Mouse (Mus musculus) CH12.LX (cell line): ENCODE data around the gene Slc35f2. TPM values are rescaled to one million over a fixed set of nuclear protein-coding genes. Genes with fewer than 3 reads are reported as not detected.

Experiments used
- DNase-seq: peaks from one replicate; pipeline ENCODE4 v3.0.0-alpha.2; 2013; ENCODE audit errors: extremely low read depth
- H3K27ac ChIP-seq: 2 replicates; pipeline ENCODE4 v1.5.1; 2012; ENCODE audit warnings: low read depth, mild to moderate bottlenecking, control low read depth, moderate library complexity; ENCODE audit not compliant: insufficient read depth
- H3K27me3 ChIP-seq: replicated peaks from 2 replicates; pipeline ENCODE3; 2012; ENCODE audit warnings: inconsistent platforms
- H3K36me3 ChIP-seq, 2 experiments: replicated peaks in 1 of 2; 2 replicates each; pipeline versions ENCODE3 to v1.6.1; 2012; ENCODE audit warnings: inconsistent platforms in 1 of 2, low read length in 1 of 2, mild to moderate bottlenecking in 1 of 2, mixed read lengths in 1 of 2, moderate library complexity in 1 of 2; ENCODE audit not compliant: control insufficient read depth in 1 of 2, insufficient read depth in 1 of 2
- H3K4me1 ChIP-seq, 2 experiments: 2 replicates each; pipeline ENCODE4 v1.6.1; 2012; ENCODE audit warnings: inconsistent platforms in 1 of 2, moderate library complexity in 1 of 2; ENCODE audit not compliant: insufficient read depth in 2 of 2, control insufficient read depth in 1 of 2
- H3K4me2 ChIP-seq: 2 replicates; pipeline ENCODE4 v1.6.1; 2012; ENCODE audit warnings: low read depth, mild to moderate bottlenecking, control low read depth; ENCODE audit not compliant: poor library complexity, insufficient read depth, severe bottlenecking
- H3K4me3 ChIP-seq, 3 experiments: fragments of 150-350 bp in 1 of 3; sonication (generic) in 1 of 3; replicated peaks in 1 of 3; 2 replicates each; pipeline versions ENCODE3 to v1.5.1; 2011 to 2012; ENCODE audit warnings: low read depth in 2 of 3, low read length in 2 of 3, mild to moderate bottlenecking in 2 of 3, moderate library complexity in 2 of 3, control low read depth in 1 of 3, improper control_type of control experiment in 1 of 3, inconsistent platforms in 1 of 3, mixed read lengths in 1 of 3; ENCODE audit not compliant: poor library complexity in 1 of 3
- H3K79me2 ChIP-seq: replicated peaks from 2 replicates; pipeline ENCODE4 v1.6.1; 2012; ENCODE audit warnings: mild to moderate bottlenecking, moderate library complexity; ENCODE audit not compliant: control insufficient read depth, poor library complexity, insufficient read depth, severe bottlenecking; ENCODE audit errors: extremely low read depth
- H3K9ac ChIP-seq: 2 replicates; pipeline ENCODE4 v1.6.1; 2012; ENCODE audit warnings: low read depth, mild to moderate bottlenecking, control low read depth, moderate library complexity; ENCODE audit not compliant: insufficient read depth
- H3K9me3 ChIP-seq: replicated peaks from 2 replicates; pipeline ENCODE3; 2012; ENCODE audit warnings: low read length, inconsistent platforms, mixed read lengths
- CHD1 ChIP-seq: IDR thresholded peaks from 2 replicates; pipeline ENCODE4 v1.6.1; 2012; ENCODE audit warnings: low read depth, low read length, improper control_type of control experiment, inconsistent platforms
- CHD2 ChIP-seq: IDR thresholded peaks from 2 replicates; pipeline ENCODE4 v1.6.1; 2011; ENCODE audit warnings: low read length, improper control_type of control experiment
- IRF4 ChIP-seq: IDR thresholded peaks from 2 replicates; pipeline ENCODE4 v1.6.1; 2014; ENCODE audit warnings: low read depth, mild to moderate bottlenecking, inconsistent platforms, low read length, improper control_type of control experiment
- KAT2A ChIP-seq: IDR thresholded peaks from 2 replicates; pipeline ENCODE4 v1.6.1; 2012; ENCODE audit warnings: low read length, improper control_type of control experiment, inconsistent platforms; ENCODE audit not compliant: insufficient replicate concordance
- MAX ChIP-seq: IDR thresholded peaks from 2 replicates; pipeline ENCODE4 v1.6.1; 2011; ENCODE audit warnings: low read length, improper control_type of control experiment
- MEF2A ChIP-seq: IDR thresholded peaks from 2 replicates; pipeline ENCODE4 v1.6.1; 2014; ENCODE audit warnings: low read depth, mild to moderate bottlenecking, inconsistent platforms, low read length, improper control_type of control experiment, borderline replicate concordance
- MYC ChIP-seq: IDR thresholded peaks from 2 replicates; pipeline ENCODE4 v1.6.1; 2011; ENCODE audit warnings: low read depth, mild to moderate bottlenecking, improper control_type of control experiment, low read length
- NELFE ChIP-seq: IDR thresholded peaks from 2 replicates; pipeline ENCODE4 v1.6.1; 2011; ENCODE audit warnings: low read depth, low read length, improper control_type of control experiment
- NRF1 ChIP-seq: IDR thresholded peaks from 2 replicates; pipeline ENCODE4 v1.6.1; 2014; ENCODE audit warnings: low read depth, mild to moderate bottlenecking, inconsistent platforms, low read length, improper control_type of control experiment, moderate library complexity
- PAX5 ChIP-seq: IDR thresholded peaks from 2 replicates; pipeline ENCODE4 v1.6.1; 2012; ENCODE audit warnings: low read length, inconsistent platforms, mixed read lengths
- POLR2A ChIP-seq: IDR thresholded peaks from 2 replicates; pipeline ENCODE4 v1.6.1; 2011; ENCODE audit warnings: low read depth, mild to moderate bottlenecking, improper control_type of control experiment, low read length
- RAD21 ChIP-seq: IDR thresholded peaks from 2 replicates; pipeline ENCODE4 v1.6.1; 2011; ENCODE audit warnings: low read depth, mild to moderate bottlenecking, low read length, improper control_type of control experiment, moderate library complexity
- SIN3A ChIP-seq: IDR thresholded peaks from 2 replicates; pipeline ENCODE4 v1.6.1; 2012; ENCODE audit warnings: low read length, improper control_type of control experiment, inconsistent platforms
- SMC3 ChIP-seq: IDR thresholded peaks from 2 replicates; pipeline ENCODE4 v1.6.1; 2011; ENCODE audit warnings: low read depth, low read length, improper control_type of control experiment
- UBTF ChIP-seq: IDR thresholded peaks from 2 replicates; pipeline ENCODE4 v1.6.1; 2012; ENCODE audit warnings: low read depth, mild to moderate bottlenecking, inconsistent platforms, low read length, improper control_type of control experiment, moderate library complexity
- USF1 ChIP-seq: IDR thresholded peaks from 2 replicates; pipeline ENCODE4 v1.6.1; 2014; ENCODE audit warnings: low read depth, mild to moderate bottlenecking, inconsistent platforms, low read length, improper control_type of control experiment
- USF2 ChIP-seq: conservative IDR thresholded peaks from 2 replicates; pipeline ENCODE4 v1.6.1; 2011; ENCODE audit warnings: low read depth, low read length, improper control_type of control experiment
- ZC3H11A ChIP-seq: IDR thresholded peaks from 2 replicates; pipeline ENCODE4 v1.6.1; 2012; ENCODE audit warnings: low read depth, mild to moderate bottlenecking, inconsistent platforms, low read length, improper control_type of control experiment
- ZKSCAN1 ChIP-seq: IDR thresholded peaks from 2 replicates; pipeline ENCODE4 v1.6.1; 2012; ENCODE audit warnings: low read depth, inconsistent platforms, low read length, improper control_type of control experiment, borderline replicate concordance
- dilution Hi-C: fragments of 300-500 bp; cut with MboI; formaldehyde crosslinking; loops from 2 replicates; pipeline ENCODE4 v1.14.3; 2020; ENCODE audit warnings: low sequenced_read_pairs; ENCODE audit not compliant: extremely low pct_unique_long_range_greater_than_20kb, extremely low pct_ligation_motif_present
- in situ Hi-C: fragments of 300-500 bp; cut with MboI; formaldehyde crosslinking; loops from 3 replicates; pipeline ENCODE4 v1.14.3; 2019; ENCODE audit warnings: low sequenced_read_pairs, low pct_ligation_motif_present, low pct_unique_long_range_greater_than_20kb, mixed read lengths
- polyA plus RNA-seq: library from polyadenylated mRNA; unstranded; fragments of >175 nt; gene quantifications from 2 replicates; pipeline ENCODE4 v1.2.1, GENCODE M21; 2012; ENCODE audit warnings: low read depth; ENCODE audit not compliant: insufficient read length
- total RNA-seq, 2 experiments: library from RNA; depleted of rRNA; stranded (reverse); fragments of 300-350 nt in 1 of 2; fragments of >200 nt in 1 of 2; gene quantifications; 2 replicates each; pipeline ENCODE4 v1.2.3; 2012 to 2014

Gene Slc35f2
- total and polyA plus RNA-seq, 3 experiments, result 0.13 to 3.1 (median 0.47) TPM

DNA sequence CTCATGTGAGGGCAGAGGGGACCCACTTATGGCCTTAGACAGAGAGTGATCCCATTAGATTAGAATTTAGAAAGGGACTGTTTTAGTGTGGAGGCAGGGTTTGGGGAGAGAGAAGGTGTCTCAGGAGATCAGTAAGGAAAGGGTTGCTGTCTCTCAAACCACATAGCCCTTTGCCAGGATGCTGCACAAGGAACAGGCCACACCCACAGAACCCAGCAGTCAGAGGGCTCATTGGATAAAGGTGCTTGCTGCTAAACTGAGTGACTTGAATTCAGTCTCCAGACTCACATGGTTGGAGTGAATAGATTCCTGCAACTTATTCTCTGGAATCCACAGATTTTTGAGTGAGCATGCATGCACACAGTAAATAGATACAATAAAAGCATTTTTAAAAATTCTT, 24.0 kb downstream of the Slc35f2 start:
- TF ChIP-seq SIN3A (no peak), ZKSCAN1 (no peak), NRF1 (no peak)
- no peak for DNase-seq
- in situ Hi-C loops, result no loop called here

GRCm38 (mm10) chr9:53796386-53796785, 25.0 kb downstream of the Slc35f2 start:
- H3K9me3 ChIP-seq, result no peaks in the 10 kb centered on the region

More for the DNA sequence above, 24.0 kb downstream of the Slc35f2 start:
- H3K4me3 ChIP-seq, result no peak overlapping the region
- H3K4me1 ChIP-seq, result peaks cover 0 to 5% of the 10 kb centered on the region in 2 experiments; a peak in 1 of 4 replicates
- no peaks in the 10 kb centered on the region for H3K36me3 ChIP-seq
- H3K27ac ChIP-seq, result no peak overlapping the region
- dilution Hi-C loops, result no loop called here
- no peaks in the 10 kb centered on the region for H3K9me3 ChIP-seq
- no peaks in the 10 kb centered on the region for H3K27me3 ChIP-seq
- H3K9ac ChIP-seq, result no peak overlapping the region
- no peak overlapping the region for H3K4me2 ChIP-seq
- no peaks in the 10 kb centered on the region for H3K79me2 ChIP-seq

GRCm38 (mm10) chr9:53797141-53797540, 25.8 kb downstream of the Slc35f2 start:
- in situ Hi-C loops (no loop called here), dilution Hi-C loops (no loop called here)
- Histone ChIP-seq H3K4me3 (no peak overlapping the region), H3K9ac (no peak overlapping the region), H3K27ac (no peak overlapping the region), H3K36me3 (no peaks in the 10 kb centered on the region), H3K9me3 (no peaks in the 10 kb centered on the region), H3K79me2 (no peaks in the 10 kb centered on the region), H3K4me1 (peaks cover 0 to 5% of the 10 kb centered on the region in 2 experiments; a peak in 1 of 4 replicates), H3K27me3 (no peaks in the 10 kb centered on the region), H3K4me2 (no peak overlapping the region)
- DNase-seq, result no peak
- no peak for TF ChIP-seq CHD2
- no peak for TF ChIP-seq PAX5
- no peak for TF ChIP-seq MYC
- TF ChIP-seq USF2, result peak; percentile 35
- peak; percentile 19; the same call in 1 of the 2 replicates for TF ChIP-seq USF1
- TF ChIP-seq MEF2A, result no peak
- no peak for TF ChIP-seq UBTF
- no peak for TF ChIP-seq IRF4

More at GRCm38 (mm10) chr9:53796386-53796785, 25.0 kb downstream of the Slc35f2 start:
- Histone ChIP-seq H3K79me2 (no peaks in the 10 kb centered on the region), H3K9ac (no peak overlapping the region), H3K4me2 (no peak overlapping the region), H3K4me3 (no peak overlapping the region)
- in situ Hi-C loops, result no loop called here
- no peak for TF ChIP-seq RAD21
- TF ChIP-seq UBTF, result no peak
- no peak for TF ChIP-seq NELFE
- TF ChIP-seq KAT2A, result no peak
- no peak for TF ChIP-seq MAX
- no peak for TF ChIP-seq ZC3H11A
- no peak for TF ChIP-seq MYC
- TF ChIP-seq SMC3, result no peak
- no peak for TF ChIP-seq CHD1
- TF ChIP-seq POLR2A, result no peak
- TF ChIP-seq IRF4, result no peak
- TF ChIP-seq, all 38 proteins: peak for 0
- dilution Hi-C loops, result no loop called here
- peaks cover 0 to 5% of the 10 kb centered on the region in 2 experiments; a peak in 1 of 4 replicates for H3K4me1 ChIP-seq
- no peaks in the 10 kb centered on the region for H3K27me3 ChIP-seq
- no peak overlapping the region for H3K27ac ChIP-seq
- DNase-seq, result no peak
- H3K36me3 ChIP-seq, result no peaks in the 10 kb centered on the region
